Mouse (Mus musculus): ENCODE data around the gene Arl13a. TPM values are rescaled to one million over a fixed set of nuclear protein-coding genes. Genes with fewer than 3 reads are reported as not detected.
"Not testable (repeated sequence)": the region's sequence is repeated elsewhere in the genome, so short reads cannot be mapped to it uniquely, and the experiment has no call there.

Gene Arl13a
- not detected for total RNA-seq (2021)
- long read RNA-seq, experiment 1 = 0 reads
- long read RNA-seq, experiment 2 = 0 reads

DNA sequence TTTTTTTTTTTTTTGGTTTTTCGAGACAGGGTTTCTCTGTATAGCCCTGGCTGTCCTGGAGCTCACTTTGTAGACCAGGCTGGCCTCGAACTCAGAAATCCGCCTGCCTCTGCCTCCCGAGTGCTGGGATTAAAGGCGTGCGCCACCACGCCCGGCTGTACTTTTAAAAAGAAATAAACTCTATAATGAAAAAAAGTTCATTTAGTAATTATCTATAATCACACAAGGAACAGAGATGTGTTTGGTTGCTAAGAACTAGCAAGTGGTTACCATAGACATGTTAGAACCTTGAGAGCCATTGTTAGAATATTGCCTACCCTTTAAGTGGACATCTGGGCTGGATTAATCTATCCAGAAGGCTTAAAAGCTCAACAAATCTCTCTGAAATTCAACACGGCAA lies at the start of gene Arl13a:
Arl13a (plus strand) TSS at position 301 of the 400 bp plus-strand sequence.
- not testable (repeated sequence) for DNase-seq (ENCODE audit: low spot score in 2 of 2)

DNA sequence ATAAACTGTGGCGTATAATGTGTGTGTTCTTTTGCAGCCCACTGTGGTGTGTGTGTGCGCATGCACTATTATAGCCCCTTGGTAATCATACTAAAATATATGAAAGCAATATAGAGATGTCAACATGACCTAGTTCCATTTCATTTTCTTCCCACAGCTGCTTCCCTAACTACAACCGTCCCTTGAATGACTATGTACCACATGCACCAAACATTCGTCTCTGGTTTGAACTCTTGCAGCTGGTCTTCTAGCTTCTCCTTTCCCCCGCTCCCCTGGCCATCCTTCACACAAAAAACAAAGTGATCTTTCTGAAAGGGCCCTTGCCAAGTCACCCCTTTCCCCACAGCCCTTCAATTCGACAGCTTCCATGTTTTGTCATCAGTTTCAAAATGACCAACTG lies 47.3 kb upstream of the Arl13a start:
- DNase-seq (ENCODE audit: low spot score in 2 of 2) = no peak

GRCm38 (mm10) chrX:134141551-134141950 lies 45.8 kb upstream of the Arl13a start:
- no peak for DNase-seq (ENCODE audit: low spot score in 2 of 2)

- DNase-seq (ENCODE audit: low spot score in 2 of 2) = no peak
Observed at GRCm38 (mm10) chrX:134141986-134142385, 45.3 kb upstream of the Arl13a start.

DNA sequence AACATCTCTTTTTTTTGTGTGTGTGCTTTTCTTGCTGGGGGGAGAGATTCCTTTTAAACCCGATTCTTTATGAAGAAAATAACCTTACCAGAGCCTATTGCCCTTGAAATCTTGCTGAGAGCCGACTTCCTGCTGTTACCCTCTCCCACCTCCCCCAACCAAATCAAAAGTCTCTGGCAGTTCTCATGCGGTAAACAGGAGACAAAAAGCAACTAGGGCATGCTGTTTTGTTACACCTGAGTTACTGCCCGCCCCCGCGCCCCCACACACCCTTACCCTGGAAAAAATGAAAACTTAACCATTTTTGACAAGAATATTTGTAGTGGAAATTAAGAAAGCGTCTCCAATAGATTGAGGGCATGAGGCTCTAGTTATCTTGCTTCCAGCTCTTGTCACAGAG lies 29.1 kb upstream of the Arl13a start:
- no peak for DNase-seq (ENCODE audit: low spot score in 2 of 2)

GRCm38 (mm10) chrX:134160442-134160841 lies 26.9 kb upstream of the Arl13a start:
- DNase-seq (ENCODE audit: low spot score in 2 of 2) = no peak

- no peak for DNase-seq (ENCODE audit: low spot score in 2 of 2)
Observed at GRCm38 (mm10) chrX:134162043-134162720, 25.1 kb upstream of the Arl13a start, which contains the start of gene Xkrx. Xkrx (minus strand) TSS chrX:134162076.

GRCm38 (mm10) chrX:134162826-134163225 lies 24.5 kb upstream of the Arl13a start:
- DNase-seq (ENCODE audit: low spot score in 2 of 2) = no peak

- DNase-seq (ENCODE audit: low spot score in 2 of 2) = no peak
Observed at GRCm38 (mm10) chrX:134163484-134163883, 23.8 kb upstream of the Arl13a start.

- DNase-seq (ENCODE audit: low spot score in 2 of 2) = no peak
Observed at GRCm38 (mm10) chrX:134170584-134170983, 16.7 kb upstream of the Arl13a start.

DNA sequence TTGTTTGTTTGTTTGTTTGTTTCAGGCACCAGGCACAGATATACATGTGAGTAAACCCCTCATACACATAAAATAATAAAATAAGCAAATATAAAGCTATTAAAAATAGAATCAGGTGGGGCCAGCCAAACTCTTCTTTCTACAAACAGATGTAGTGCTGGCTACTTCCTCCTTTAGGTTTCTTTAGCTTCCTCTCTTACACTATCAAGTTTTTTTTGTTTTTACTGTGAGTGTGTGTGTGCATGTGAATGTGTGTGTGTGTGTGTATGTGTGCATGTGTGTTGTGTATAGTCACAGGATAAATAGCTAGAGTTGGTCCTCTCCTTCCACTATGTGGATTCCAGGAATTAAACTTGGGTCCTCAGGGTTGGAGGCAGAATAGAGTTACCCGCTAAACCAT lies 12.6 kb upstream of the Arl13a start:
- no peak for DNase-seq (ENCODE audit: low spot score in 2 of 2)

- DNase-seq (ENCODE audit: low spot score in 2 of 2) = no peak
Observed at GRCm38 (mm10) chrX:134208491-134208890, 21.2 kb downstream of the Arl13a start.

- DNase-seq (ENCODE audit: low spot score in 2 of 2) = peak; percentile 2 to 36
Observed at GRCm38 (mm10) chrX:134211151-134211642, 23.9 kb downstream of the Arl13a start.

DNA sequence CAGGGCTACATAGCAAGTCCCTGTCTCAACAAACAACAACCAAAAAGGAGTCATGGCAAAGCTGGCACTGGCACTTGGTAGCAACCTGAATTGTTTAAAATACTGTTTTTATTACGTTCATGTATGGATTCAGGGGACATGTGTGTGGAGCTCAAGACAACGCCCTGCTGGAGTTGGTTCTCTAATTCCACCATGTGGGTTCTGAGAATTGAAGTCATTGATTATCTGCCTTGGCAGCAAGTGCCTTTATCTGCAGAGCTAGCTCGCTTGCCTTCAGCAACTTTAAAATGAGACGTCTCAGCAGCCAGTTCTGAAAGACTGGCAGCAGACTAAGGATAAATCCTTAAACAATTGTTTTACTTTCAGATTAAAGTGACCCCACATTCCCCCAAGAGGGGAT lies 30.9 kb downstream of the Arl13a start:
- DNase-seq (ENCODE audit: low spot score in 2 of 2) = no peak

DNA sequence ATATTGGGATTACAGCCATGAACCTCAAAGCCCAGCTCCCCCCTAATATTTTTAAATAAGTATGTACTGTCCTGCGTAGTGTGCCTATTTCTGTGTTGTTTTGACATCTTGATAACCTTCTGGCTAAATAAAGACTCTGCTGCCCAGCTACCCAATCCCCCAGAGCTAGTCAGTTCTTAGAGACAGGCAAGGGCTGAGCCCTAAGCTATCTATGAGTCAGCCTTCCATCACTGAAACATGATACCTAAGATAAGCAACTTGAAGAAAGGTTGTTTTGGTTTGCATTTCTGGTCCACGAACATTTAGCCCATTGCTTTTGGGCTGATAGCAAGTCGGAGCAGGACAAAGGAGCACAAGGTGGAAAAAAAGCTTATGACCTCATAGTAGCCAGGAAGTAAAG lies 33.3 kb downstream of the Arl13a start:
- DNase-seq (ENCODE audit: low spot score in 2 of 2) = no peak

DNA sequence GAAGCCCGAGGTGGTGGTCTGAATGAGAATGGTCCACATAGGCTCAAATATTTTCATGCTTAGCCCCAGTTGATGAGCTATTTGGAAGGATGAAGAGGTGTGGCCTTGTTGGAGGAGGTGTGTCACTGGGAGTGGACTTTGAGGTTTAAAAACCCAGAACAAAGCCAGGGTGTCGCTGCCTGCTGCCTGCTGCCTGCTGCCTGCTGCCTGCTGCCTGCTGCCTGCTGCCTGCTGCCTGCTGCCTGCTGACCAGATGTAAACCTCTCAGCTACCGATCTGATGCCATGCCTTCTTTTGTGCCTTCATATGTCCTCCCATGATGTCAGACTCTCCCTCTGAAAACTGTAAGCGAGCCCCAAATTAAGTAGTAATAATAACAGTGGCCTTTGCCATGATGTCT lies 34.6 kb downstream of the Arl13a start, which contains the start of gene Nox1:
Nox1 (minus strand) TSS at position 101 of the 400 bp plus-strand sequence.
- no peak for DNase-seq (ENCODE audit: low spot score in 2 of 2)

- no peak for DNase-seq (ENCODE audit: low spot score in 2 of 2)
Observed at GRCm38 (mm10) chrX:134233048-134233447, 45.7 kb downstream of the Arl13a start.

DNA sequence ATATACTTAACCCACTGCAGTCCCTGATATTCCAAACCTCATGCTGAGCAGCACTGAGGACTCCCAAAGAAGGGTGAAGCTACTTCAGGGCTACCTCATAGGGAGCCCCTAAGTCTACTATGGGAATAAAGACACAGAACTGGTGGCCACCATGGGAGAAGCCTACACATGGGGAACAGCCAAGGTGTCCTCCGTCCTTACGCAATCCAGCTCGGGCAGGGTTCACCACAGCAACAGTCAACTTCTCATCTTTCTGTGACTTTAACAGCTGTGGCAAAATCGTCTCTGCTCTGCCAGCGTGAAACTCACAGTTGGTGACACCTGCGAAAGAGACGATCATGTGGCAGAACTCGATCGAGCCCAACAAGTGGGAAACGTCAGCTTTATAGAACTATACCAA lies 51.0 kb downstream of the Arl13a start:
- no peak for DNase-seq (ENCODE audit: low spot score in 2 of 2)

DNA sequence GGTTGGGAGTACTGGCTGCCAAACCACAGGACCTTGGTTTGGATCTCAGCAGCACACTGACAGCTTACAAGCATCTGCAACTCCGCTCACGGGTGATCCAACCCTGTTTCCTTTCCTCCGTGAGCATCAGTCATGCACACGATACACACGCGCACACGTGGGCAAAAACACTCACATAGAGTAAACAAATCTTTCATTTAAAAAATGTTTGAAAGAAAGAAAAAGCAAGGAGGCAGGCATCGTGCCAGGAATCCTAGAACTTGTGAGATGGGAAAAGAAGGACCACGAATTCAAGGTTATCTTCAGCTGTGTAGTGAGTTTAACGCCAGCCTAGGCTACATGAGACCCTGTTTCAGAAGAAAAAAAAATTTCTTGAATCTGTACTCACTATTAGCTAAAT lies 58.6 kb downstream of the Arl13a start:
- no peak for DNase-seq (ENCODE audit: low spot score in 2 of 2)

DNA sequence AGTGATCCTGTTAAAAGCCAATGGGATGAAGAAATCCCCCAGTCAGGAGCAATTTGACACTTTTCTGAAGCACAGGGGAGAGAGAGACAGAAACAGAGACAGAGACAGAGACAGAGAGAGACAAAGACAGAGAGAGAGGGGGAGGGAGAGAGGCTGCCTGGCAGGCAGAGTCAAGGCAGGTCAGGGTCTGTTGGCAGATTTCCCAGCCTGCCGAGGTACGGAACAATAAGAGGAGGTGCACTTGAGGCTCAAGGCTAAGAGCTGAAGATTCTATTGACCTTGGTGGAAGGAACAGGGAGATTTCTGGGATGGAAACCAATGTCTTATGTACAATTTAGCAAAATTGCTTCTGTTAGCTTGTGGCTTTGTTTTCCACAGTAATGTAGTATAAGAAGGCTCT lies 60.9 kb downstream of the Arl13a start:
- DNase-seq (ENCODE audit: low spot score in 2 of 2) = no peak

Data from layer of hippocampus, postnatal 14 days (tissue).